ENCODE assay signal across 22 mouse cellular contexts in the genomic region with DNA sequence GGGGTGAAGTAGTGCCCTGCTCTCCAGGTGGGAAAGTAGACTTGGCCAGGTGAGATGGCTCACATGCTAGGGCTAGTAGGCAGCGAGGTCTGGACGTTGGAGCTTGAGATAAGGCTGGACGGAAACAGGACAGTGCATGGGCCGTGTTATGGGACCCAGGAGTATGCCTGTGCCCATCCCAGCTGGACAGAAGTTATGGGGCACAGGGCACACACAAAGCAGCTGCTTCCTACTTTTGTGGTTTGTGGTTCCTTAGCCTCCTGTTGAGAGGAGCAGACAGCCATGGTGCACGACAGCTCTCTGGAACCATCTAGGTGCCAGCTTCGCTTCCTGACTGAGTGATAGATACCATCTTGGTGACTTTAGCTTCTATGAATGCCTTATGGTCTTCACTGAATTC.
"Had no signal": no experiment of that assay in that cellular context is flagged by ENCODE, and none has a peak within 500 bp of the region (broad histone marks: within the 10 kb centered on the region; RNA-seq: fewer than 3 reads in every experiment).

No protein-coding gene starts in this region.

- ATAC-seq: intestine, postnatal 0 days; liver, embryonic 12.5 days had no signal

- H3K4me3 ChIP-seq: kidney, embryonic 15.5 days; limb, embryonic 10.5 days; limb, embryonic 13.5 days; liver, embryonic 12.5 days; liver, embryonic 15.5 days; lung, embryonic 15.5 days; neural tube, embryonic 12.5 days; neural tube, embryonic 15.5 days had no signal

- H3K9ac ChIP-seq: kidney, embryonic 15.5 days; limb, embryonic 13.5 days; liver, embryonic 12.5 days; liver, embryonic 15.5 days; lung, embryonic 15.5 days; neural tube, embryonic 12.5 days; neural tube, embryonic 15.5 days had no signal

- H3K4me2 ChIP-seq: kidney, embryonic 15.5 days; limb, embryonic 13.5 days; liver, embryonic 12.5 days; liver, embryonic 15.5 days; lung, embryonic 15.5 days; midbrain, embryonic 11.5 days; neural tube, embryonic 12.5 days; neural tube, embryonic 15.5 days had no signal

- H3K27me3 ChIP-seq: kidney, embryonic 15.5 days; limb, embryonic 13.5 days; liver, embryonic 12.5 days; liver, embryonic 15.5 days; lung, embryonic 15.5 days; neural tube, embryonic 12.5 days; neural tube, embryonic 15.5 days had no signal

- DNase-seq: kidney, adult 8-10 months; kidney, postnatal 14 days; kidney, postnatal 4 days; liver; lung, adult 18-20 months; lung, postnatal 10 days; lung, postnatal 36 days; midbrain, embryonic 14.5 days; right cerebral cortex, adult 18-20 months; right cerebral cortex, postnatal 14 days; right cerebral cortex, postnatal 4 days; thymus, postnatal 4 days had no signal

- H3K27ac ChIP-seq: kidney, embryonic 15.5 days; limb, embryonic 10.5 days; limb, embryonic 13.5 days; liver, embryonic 12.5 days; liver, embryonic 15.5 days; lung, embryonic 15.5 days; neural tube, embryonic 12.5 days; neural tube, embryonic 15.5 days had no signal

- H3K9me3 ChIP-seq: kidney, embryonic 15.5 days; limb, embryonic 10.5 days; limb, embryonic 13.5 days; liver, embryonic 12.5 days; liver, embryonic 15.5 days; lung, embryonic 15.5 days; neural tube, embryonic 12.5 days; neural tube, embryonic 15.5 days had no signal

- H3K4me1 ChIP-seq: kidney, embryonic 15.5 days; liver, embryonic 12.5 days; liver, embryonic 15.5 days; lung, embryonic 15.5 days; neural tube, embryonic 12.5 days; neural tube, embryonic 15.5 days had no signal
